Mouse (Mus musculus): ENCODE data around the gene Gm10337.

Gene Gm10337

DNA sequence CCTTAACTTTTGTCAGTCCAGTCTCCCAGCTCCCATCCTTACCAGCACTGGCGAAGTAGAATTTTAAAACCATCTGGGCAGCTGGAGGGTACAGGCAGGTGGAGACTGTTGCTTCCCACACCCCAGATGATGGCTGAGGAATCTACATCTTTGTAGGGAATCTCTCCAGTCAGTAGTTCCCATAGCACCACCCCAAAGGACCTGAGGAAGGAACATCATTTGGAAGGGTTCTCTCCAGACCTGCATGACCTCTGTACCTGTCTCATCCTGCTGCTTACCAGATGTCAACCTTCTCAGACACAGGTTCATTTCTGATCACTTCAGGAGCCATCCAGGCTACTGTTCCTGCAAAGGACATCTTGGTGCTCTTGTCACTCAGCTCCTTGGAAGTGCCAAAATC lies at the start of gene Gm10337:
Gm10337 (plus strand) TSS at position 276 of the 400 bp plus-strand sequence.
- DNase-seq (ENCODE audit: low read depth, low spot score), result no peak

DNA sequence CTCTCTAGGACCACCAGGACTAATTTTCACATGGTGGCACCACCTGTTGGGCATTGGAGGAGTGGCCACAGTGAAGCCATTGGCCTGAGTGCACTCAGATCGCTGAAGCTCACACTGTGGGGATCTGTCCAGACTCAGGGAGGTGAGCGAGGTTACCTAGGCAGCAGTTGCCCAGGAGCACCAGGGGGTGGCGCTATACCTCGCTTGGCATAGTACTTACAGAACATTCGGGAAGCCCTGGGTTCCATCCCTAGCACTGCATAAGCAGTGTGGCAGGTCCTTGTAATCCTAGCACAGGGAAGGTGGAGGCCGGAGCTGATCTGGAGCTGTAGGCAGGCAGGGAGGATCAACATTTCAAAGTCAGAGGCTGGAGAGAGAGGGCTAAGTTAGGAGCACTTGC lies 47.5 kb upstream of the Gm10337 start:
- DNase-seq (ENCODE audit: low read depth, low spot score), result peak; percentile 80

DNA sequence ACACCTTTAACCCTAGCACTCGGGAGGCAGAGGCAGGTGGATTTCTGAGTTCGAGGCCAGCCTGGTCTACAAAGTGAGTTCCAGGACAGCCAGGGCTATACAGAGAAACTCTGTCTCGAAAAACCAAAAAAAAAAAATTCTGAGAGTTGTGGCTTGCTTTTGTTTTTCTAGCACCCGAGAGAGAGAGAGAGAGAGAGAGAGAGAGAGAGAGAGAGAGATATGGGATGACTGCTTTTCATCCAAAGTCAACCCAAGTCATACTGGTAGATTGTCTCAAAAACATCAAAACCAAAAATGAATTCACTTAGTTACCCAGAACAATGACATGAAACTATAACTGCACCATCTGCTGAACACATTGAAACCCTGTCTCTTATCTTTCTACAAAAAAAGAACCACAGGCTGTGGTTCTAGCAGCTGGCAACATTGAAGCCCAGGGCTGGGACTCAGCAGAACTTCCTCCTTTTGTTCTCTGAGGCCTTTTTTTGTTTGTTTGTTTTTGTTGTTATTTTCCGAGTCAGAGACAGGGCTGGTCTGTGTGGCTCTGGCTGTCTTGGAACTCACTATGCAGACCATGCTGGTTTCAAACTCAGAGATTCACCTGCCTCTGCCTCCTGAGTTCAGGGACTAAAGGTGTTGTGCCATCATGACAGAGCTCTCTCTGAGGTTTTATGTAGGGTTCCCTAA lies 45.3 kb upstream of the Gm10337 start:
- DNase-seq (ENCODE audit: low read depth, low spot score), result no peak

DNA sequence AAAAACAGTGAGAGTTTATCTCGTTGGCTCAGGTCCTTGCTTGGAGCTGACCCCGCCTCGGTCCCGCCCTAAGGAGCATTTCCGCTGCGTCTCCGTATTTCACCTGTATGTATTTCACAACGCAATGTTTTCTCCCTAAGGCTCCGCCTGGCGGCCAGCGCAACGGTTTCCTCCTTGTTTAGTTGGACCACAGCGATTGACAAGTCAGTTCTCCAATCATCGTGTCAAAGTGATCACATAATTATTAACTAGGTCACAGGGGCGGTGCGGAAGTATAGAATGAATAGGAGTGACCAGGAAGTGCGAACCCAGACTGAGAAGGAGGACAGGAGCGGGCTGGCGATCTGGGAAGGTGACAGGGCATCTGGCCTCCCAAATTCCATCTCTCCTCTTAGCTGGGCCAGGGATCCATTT lies 44.6 kb upstream of the Gm10337 start, which contains the start of gene Prr13:
Prr13 (plus strand) TSS at position 125 of the 414 bp plus-strand sequence.
- DNase-seq (ENCODE audit: low read depth, low spot score), result peak; percentile 94

DNA sequence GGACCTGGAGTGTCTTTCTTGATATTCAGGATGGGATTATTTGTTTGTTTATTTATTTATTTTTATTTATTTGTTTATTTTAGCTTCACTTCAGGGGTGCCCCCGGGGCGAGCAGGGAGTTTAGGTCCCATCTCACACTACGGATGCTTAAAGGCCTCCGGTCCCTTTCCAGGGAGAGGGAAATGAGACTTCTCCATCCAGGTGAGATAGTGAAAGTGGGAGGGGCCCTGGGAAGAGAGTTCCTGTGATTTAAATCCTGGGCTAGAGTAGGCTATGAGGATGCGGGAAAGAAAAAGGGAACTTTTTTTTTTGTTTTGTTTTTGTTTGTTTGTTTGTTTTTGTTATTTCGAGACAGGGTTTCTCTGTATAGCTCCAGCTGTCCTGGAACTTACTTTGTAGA lies 44.1 kb upstream of the Gm10337 start:
- DNase-seq (ENCODE audit: low read depth, low spot score), result no peak

DNA sequence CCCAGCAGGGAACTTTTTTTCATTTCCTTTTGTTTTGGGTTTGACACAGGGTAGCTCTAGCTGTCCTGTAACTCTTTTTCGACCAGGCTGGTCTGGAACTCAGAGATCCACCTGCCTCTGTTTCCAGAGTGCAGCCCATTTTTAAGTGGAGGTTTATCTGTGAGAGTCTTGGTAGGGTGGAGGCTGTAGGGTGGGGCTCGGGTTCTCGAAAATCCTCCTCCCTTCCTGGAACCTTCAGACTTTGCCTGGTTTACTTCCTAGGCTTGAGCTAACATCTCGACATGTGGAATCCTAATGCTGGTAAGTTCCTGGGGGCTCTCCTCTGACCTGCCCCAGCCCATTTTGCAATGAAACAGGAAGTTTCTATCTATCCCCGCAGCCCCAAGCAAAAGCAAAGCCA lies 43.7 kb upstream of the Gm10337 start:
- peak; percentile 44 for DNase-seq (ENCODE audit: low read depth, low spot score)

DNA sequence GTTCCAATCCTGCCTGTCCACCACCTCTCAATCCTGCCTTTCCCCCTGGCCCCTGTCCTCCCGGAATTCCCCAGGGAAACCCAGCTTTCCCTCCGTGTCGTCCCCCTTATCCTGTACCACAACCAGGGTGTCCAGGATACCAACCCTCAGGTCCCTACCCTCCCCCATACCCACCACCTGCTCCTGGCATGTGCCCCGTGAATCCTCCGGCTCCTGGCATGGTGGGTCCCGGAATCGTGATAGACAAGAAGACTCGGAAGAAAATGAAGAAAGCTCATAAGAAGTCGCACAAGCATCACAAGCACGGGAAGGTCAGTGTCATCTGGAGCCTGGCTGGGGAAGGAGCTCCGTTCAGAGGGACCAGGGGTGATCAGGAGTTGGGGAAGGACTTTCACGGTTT lies 43.1 kb upstream of the Gm10337 start:
- DNase-seq (ENCODE audit: low read depth, low spot score), result no peak

DNA sequence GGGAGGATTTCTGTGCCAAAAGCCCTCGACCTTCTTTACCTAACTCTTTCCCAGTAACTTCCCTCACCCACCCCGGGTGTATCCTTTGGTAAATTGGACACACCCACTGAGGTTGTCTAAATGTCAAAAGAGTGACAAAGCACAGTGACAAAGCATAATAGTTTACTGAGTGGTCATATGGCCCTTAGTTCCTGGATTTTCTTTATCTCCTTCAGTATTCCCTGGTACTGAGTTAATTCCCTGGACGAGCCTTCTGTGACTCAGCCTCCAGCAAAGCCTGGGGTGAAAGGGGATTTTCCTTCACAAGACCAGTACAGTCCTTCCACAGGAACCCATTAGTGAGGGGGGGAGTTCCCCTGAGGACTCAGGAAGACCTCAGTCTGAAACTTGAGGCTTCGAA lies 42.6 kb upstream of the Gm10337 start:
- DNase-seq (ENCODE audit: low read depth, low spot score), result peak; percentile 70

DNA sequence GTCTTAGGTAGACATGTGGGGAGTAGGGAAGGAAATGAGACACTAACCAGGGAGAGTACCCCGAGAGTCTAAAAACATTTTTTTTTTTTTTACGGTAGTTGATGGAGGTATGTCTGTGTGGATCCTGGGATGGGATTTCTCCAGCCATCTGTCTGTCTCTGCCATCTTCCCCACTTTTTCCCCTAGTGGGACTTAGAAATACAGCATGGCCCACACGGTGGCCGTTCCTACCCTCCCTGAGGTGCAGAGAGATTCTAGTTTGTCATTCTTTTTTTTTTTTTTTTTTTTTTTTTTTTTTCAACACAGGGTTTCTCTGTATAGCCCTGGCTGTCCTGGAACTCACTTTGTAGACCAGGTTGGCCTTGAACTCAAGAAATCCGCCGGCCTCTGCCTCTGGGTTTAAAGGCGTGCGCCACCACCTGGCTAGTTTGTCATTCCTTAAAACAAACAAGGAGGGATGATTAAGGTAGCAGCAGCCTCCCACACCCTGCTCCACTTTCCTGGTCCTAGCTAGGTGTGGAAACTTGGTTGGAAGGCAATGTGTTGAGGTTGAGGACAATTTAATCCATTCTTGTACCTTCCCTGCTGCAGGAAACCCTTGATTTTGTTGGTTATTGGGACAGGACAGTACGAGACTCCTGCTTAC lies 42.0 kb upstream of the Gm10337 start:
- DNase-seq (ENCODE audit: low read depth, low spot score), result peak; percentile 64

DNA sequence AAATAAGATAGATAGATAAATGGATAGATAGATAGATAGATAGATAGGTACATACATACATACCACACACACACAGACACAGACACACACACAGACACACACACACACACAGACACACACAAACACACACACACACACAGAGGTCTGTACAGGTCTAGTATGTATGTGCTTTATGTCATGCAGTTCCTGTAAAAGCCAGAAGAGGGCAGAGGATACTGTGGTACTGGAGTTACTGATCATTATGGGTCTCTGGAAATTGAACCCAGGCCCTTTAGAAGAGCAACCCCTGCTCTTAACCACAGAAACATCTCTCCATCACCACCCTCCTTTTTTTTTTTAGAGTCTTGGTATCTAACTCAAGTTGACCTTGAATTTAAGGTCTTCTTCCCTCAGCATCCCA lies 39.9 kb upstream of the Gm10337 start:
- peak; percentile 79 for DNase-seq (ENCODE audit: low read depth, low spot score)

DNA sequence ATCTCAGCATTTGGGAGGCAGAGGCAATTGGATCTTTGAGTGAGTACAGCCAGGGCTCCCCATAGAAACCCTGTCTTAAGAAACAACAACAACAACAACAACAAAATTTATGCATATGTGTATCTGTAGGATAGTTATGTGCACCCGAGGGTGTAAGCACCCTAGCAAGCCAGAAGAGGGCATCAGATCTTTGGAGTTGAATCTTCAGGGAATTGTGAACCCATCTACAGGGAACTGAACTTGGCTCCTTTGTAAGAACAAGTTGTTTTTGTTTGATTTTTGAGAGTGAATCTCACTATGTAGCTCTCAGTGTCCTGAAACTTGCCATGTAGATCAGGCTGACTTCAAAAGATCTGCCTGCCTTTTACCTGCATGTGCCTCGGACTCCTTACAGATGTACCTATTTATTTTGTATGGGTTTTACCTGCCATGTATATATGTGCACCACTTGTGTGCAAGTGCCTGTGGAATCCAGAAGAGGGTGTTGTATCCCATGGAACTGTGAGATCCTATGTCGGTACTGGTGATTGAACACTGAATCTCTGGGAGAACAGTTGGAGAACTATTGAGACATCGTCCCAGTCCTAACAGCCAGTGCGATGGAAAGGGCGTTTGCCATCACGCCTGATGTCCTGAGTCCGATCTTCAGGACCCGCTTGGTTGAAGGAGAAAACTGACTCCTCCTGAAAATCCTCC lies 34.7 kb upstream of the Gm10337 start:
- DNase-seq (ENCODE audit: low read depth, low spot score), result peak; percentile 65

DNA sequence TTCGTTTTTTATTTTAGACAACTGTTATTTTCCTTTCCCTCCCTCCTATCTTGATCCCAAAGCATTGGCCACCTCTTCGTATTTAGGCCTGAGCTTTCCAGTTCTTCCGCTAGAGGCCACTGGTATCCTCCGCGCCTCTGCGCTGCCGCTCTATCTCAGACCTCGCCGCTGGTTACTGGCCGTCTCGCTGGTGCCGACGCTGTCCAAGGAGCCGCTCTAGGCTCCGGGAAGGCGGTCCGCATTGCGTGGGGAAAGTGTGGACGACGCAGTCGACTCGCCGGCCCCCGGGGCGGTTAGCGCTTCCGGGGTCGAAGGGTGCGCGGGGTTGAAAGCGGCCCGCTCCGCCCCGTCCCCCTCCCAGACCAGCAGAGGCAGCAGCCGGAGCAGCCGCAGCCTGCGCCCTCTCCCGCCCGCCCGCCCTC lies 33.3 kb upstream of the Gm10337 start, which contains the start of gene Pcbp2:
Pcbp2 (plus strand) TSS at position 357 of the 422 bp plus-strand sequence.
- DNase-seq (ENCODE audit: low read depth, low spot score), result peak; percentile 99

DNA sequence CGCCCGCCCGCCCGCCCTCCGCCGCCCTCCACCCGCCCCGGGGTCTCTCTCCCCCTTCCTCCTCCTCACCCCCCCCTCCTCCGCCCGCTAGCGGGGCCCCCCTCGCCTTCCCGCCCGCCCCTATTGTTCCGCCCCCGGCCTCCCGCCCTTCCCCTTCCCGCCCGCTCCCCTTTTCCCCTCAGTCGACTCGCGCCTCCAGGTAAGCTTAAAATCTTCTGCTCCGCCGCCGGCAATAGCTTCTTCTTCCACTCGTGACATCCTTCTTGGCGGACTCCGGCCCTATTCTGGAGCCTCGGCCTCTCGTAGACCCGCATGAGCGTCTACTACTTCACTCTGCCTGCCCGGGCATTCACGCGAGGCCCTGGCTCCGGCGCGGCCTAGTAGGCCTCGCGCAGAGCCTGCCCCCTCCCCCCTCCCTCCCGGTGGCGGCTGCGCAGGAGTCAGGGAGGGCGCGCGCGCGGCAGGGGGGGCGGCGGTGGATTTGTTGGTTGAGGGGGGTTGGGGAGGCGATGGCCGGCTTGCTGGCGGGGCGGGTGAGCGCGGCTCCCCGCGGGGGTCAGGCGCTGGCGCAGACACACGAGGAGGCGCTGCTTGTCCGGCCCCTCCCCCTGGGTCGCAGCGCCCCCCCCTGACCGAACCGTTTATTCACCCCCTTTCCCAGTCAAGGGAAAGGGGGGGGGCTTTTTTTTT lies 32.8 kb upstream of the Gm10337 start:
- DNase-seq (ENCODE audit: low read depth, low spot score), result peak; percentile 91

DNA sequence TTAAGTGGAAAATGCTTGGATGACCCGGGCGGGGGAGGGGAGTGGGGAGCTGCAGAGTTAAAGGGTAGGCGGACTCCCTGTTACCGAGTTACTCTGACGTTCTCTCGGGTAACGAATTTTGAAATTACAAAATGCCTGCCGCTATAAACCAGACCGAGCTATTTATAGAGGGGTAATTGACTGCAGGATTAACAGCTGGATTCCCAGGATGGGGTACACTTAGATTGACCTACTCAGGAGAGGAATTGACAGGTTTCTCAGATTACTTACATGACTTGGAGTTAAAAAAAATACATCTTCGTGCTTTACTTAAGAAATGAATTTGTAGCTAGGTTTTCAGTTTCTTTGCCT lies 32.3 kb upstream of the Gm10337 start:
- DNase-seq (ENCODE audit: low read depth, low spot score), result no peak

DNA sequence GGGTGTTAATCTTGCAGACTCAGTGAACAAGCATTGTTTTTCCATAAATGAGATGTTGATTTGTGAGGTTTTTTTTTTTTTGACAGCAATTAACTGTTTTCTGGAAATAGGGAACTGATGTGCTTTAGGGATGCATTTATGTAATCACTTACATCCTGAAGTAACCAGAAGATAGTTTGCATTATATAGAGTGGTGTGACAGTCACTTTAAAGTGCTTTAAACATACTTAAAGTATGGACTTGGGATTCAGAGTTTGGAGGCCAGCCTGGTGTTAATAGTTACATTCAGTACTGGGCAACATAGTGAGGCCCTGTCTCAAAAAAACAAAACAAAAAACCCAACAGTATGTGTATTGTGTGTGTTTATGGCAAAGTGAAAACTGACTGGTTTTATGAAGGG lies 31.8 kb upstream of the Gm10337 start:
- DNase-seq (ENCODE audit: low read depth, low spot score), result no peak

DNA sequence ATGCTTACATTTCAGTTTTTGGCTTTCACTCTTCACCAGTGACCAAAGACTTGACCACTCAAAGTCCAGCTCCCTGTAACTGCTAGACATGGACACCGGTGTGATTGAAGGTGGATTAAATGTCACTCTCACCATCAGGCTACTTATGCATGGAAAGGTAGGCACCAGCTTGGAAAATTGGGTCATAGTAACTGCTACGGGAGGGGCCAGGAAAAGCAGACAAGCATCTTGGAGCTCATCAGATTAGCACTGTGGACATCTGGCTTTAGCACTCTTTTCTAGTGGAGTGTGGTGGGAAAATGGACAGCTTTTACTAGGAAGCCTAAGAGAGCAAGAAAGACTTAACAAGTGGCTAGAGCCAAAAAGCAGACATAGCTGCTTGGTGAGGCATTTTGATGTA lies 30.3 kb upstream of the Gm10337 start:
- no peak for DNase-seq (ENCODE audit: low read depth, low spot score)

DNA sequence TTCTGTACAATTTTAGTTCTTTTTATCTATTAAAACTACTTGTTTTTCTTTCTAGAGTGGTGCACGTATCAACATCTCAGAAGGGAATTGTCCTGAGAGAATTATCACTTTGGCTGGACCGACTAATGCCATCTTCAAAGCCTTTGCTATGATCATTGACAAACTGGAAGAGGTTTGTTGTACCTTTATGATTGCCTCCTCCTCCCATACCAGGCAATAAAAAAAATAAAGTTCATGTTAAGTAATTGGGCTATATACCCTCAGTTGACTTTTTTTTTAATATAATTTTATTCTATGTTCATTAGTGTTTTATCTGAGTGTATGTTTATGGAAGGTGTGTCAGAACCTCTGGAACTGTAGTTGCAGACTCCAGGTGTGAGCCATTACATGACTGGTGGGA lies 29.0 kb upstream of the Gm10337 start:
- no peak for DNase-seq (ENCODE audit: low read depth, low spot score)

DNA sequence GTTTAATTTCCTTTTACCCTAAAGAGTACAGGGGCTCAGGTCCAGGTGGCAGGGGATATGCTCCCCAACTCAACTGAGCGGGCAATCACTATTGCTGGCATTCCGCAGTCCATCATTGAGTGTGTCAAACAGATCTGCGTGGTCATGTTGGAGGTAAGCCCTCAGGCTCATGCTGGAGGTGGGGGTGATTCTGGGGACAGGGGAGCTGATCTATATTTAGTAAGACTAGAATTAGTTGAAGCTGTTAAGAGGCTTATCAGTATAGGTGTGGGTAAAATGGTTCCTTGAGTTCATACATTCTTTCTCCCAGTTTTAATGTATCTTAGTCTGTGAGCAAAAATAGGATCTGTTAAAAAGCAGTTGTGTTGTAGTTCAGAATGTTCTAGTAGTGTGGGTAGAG lies 20.4 kb upstream of the Gm10337 start:
- DNase-seq (ENCODE audit: low read depth, low spot score), result no peak

DNA sequence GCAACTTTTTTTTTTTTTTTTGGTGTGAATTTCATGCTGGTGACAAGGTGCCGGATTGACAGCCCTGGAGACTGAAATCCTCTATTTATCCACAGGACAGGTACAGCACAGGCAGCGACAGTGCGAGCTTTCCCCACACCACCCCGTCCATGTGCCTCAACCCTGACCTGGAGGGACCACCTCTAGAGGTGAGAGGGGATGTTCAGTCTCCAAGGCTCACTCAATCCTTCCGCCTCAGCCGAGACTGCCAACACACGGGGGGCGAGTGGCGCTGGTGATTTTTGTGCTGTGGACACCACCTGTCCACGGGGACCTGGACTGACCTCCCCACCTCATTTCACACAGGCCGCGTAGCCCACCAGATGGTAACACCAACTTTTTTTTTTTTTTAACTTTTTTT lies 17.7 kb upstream of the Gm10337 start:
- no peak for DNase-seq (ENCODE audit: low read depth, low spot score)

DNA sequence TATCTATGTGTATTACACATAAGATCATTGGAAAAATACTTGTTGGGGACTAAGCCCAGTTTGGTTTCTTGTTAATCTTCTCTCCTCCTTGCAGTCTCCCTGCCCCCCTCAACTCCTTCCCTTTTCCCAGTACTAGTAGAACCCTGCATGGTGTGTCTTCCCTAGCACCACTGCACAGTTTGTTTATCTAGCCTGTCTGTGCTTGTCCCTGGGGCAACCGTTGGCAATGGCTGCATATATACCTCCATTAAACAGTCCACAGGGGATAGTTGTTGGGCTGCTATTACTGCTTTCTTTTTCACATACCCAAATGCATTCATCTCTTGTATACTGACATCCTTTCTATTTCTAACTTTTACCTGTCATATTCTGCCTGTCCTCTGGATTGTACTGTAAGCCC lies 15.9 kb upstream of the Gm10337 start:
- DNase-seq (ENCODE audit: low read depth, low spot score), result no peak

DNA sequence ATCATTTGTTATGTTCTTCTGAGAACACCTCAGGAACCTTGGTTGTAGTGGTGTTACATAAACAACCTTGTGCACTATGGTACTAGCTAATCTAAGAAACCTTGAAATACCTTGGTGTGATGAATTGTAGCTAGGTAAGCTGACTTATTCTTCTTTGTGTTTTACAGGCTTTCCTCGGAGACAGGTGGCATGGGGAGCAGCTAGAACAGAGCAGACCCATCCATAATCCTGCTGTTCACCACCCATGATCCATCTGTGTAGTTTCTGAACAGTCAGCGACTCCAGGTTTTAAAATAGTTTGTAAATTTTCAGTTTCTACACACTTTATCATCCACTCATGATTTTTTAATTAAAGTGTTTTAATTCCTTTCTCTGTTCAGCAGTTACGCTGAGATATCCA lies 5.2 kb upstream of the Gm10337 start:
- DNase-seq (ENCODE audit: low read depth, low spot score), result no peak

DNA sequence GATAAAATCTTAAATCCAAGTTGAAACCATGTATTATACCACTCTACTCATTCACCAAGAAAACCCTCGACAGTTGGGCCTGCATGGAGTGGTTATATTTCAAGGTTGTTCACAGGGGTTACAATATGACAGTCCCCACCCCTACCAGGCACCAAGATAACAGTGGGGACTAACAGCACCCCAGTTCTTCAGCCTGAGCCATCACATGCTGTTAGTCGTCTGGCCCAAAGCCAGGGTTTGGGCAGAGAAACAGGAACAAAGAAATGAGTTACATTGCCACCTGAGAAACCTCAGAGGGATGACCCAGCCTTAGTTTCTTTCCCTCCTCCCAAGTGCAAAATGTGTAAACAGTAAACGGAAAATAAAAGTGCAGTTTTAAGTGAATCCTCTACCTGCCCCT lies 4.2 kb upstream of the Gm10337 start:
- no peak for DNase-seq (ENCODE audit: low read depth, low spot score)
